Mouse (Mus musculus) urinary bladder, adult 18-20 months (tissue): ENCODE measurements around the gene Rgl1.

Experiments
- DNase-seq, 2 experiments: peaks; one replicate each; pipeline ENCODE4 v3.0.0; 2022; ENCODE audit warnings: low spot score in 2 of 2, mixed read lengths in 2 of 2

Gene Rgl1

GRCm38 (mm10) chr1:152511237-152511636 is 254.9 kb downstream of the Rgl1 start:
- no peak for DNase-seq

GRCm38 (mm10) chr1:152508481-152509220 is 257.5 kb downstream of the Rgl1 start:
- DNase-seq = no peak

GRCm38 (mm10) chr1:152506726-152507125 is 259.4 kb downstream of the Rgl1 start:
- no peak for DNase-seq

- no peak for DNase-seq
These were observed 260.0 kb downstream of the Rgl1 start for GRCm38 (mm10) chr1:152506175-152506574.

GRCm38 (mm10) chr1:152499802-152500201 is 266.3 kb downstream of the Rgl1 start:
- DNase-seq = no peak

GRCm38 (mm10) chr1:152497581-152497980 is 268.6 kb downstream of the Rgl1 start:
- peak; percentile 10 to 19 for DNase-seq

GRCm38 (mm10) chr1:152496831-152497230 is 269.3 kb downstream of the Rgl1 start:
- DNase-seq = no peak

GRCm38 (mm10) chr1:152492258-152492657 is 273.9 kb downstream of the Rgl1 start:
- no peak for DNase-seq

- no peak for DNase-seq
These were observed 275.3 kb downstream of the Rgl1 start for GRCm38 (mm10) chr1:152490842-152491241.

GRCm38 (mm10) chr1:152476126-152476525 is 290.0 kb downstream of the Rgl1 start:
- no peak for DNase-seq

- no peak for DNase-seq
These were observed 297.7 kb downstream of the Rgl1 start for GRCm38 (mm10) chr1:152468443-152468842.
